Comparison of ENCODE assay signal across 8 mouse cellular contexts in genomic region chr9:106147851-106148431, GRCm38 (mm10). TPM values are rescaled to one million over a fixed set of nuclear protein-coding genes. Genes with fewer than 3 reads are reported as not detected.
DNase-seq lines count a peak whose midpoint lies in the region; ATAC-seq and TF ChIP-seq lines count a peak whose summit lies in the region.

No protein-coding gene starts in this region.

- H3K9me3 ChIP-seq in hindbrain, postnatal 0 days (ENCODE audit: low read length), result no peaks in the 10 kb centered on the region
- H3K9me3 ChIP-seq in midbrain, embryonic 15.5 days, result no peaks in the 10 kb centered on the region

- 0 out of 2 replicates have a peak, but pooled peaks have one; percentile 3 for ATAC-seq in common myeloid progenitor, adult 5-6 weeks (replicated peaks; ENCODE audit: low read depth, poor library complexity, severe bottlenecking)
- ATAC-seq in hindbrain, postnatal 0 days, result peak; percentile 46
- ATAC-seq in midbrain, embryonic 15.5 days (replicated peaks), result peak; percentile 67
- no peak for ATAC-seq in granulocyte monocyte progenitor cell, adult 5-6 weeks (replicated peaks; ENCODE audit: poor library complexity, severe bottlenecking)

- H3K4me3 ChIP-seq in hindbrain, postnatal 0 days (ENCODE audit: low read length), result peak overlapping the region; percentile 58
- peak overlapping the region; percentile 66 for H3K4me3 ChIP-seq in midbrain, embryonic 15.5 days

- H3K27me3 ChIP-seq in hindbrain, postnatal 0 days (ENCODE audit: insufficient read depth, low read length), result no peaks in the 10 kb centered on the region
- H3K27me3 ChIP-seq in midbrain, embryonic 15.5 days (replicated peaks), result no peaks in the 10 kb centered on the region

- WGBS in hindbrain, postnatal 0 days, result 4% methylated on average over 10 of the region's 10 CpGs
- WGBS in midbrain, embryonic 15.5 days, result under 1% methylated on average over 10 of the region's 10 CpGs

- H3K27ac ChIP-seq in hindbrain, postnatal 0 days, result peak overlapping the region; percentile 80
- H3K27ac ChIP-seq in midbrain, embryonic 15.5 days, result peak overlapping the region; percentile 96

- H3K4me1 ChIP-seq in hindbrain, postnatal 0 days (ENCODE audit: insufficient read depth, low read length), result 0 out of 2 replicates have a peak, but pooled peaks cover 5% of the 10 kb centered on the region
- peaks cover 39% of the 10 kb centered on the region for H3K4me1 ChIP-seq in midbrain, embryonic 15.5 days

- H3K4me2 ChIP-seq in hindbrain, postnatal 0 days (ENCODE audit: low read depth, low read length), result peak overlapping the region; percentile 59
- H3K4me2 ChIP-seq in midbrain, embryonic 15.5 days, result peak overlapping the region; percentile 68

- H3K36me3 ChIP-seq in hindbrain, postnatal 0 days (ENCODE audit: insufficient read depth, low read length), result no peaks in the 10 kb centered on the region
- H3K36me3 ChIP-seq in midbrain, embryonic 15.5 days (replicated peaks), result no peaks in the 10 kb centered on the region

- TF ChIP-seq CTCF in hindbrain, postnatal 0 days (IDR thresholded peaks at IDR 0.05; ENCODE audit: low read depth), result peak; percentile 16; the same call in 1 of the 2 replicates

- peak; percentile 42 for DNase-seq in embryo, embryonic 11 days
- no peak for DNase-seq in embryo, embryonic 9.5 days (ENCODE audit: extremely low spot score)
- DNase-seq in hindbrain, postnatal 0 days (ENCODE audit: low spot score), result no peak
- DNase-seq in layer of hippocampus, adult 9-10 months (ENCODE audit: low spot score), result no peak
- no peak for DNase-seq in layer of hippocampus, postnatal 25 days (ENCODE audit: extremely low spot score in 1 of 2, low spot score in 1 of 2)

- H3K9ac ChIP-seq in hindbrain, postnatal 0 days (replicated peaks; ENCODE audit: low read length), result peak overlapping the region; percentile 74
- H3K9ac ChIP-seq in midbrain, embryonic 15.5 days, result peak overlapping the region; percentile 100

RNA-seq across cellular contexts. Expression of gene Glyctk, which starts 10.0 kb away (rescaled TPM):
- total RNA-seq in common myeloid progenitor, adult 5-6 weeks (2017), result 2.4 and 3.2 TPM in 2 replicates
- 1.3 and 1.8 TPM in 2 replicates for total RNA-seq in hindbrain, postnatal 0 days (2014; rRNA removed)
- 1.2 and 1.7 TPM in 2 replicates for polyA plus RNA-seq in hindbrain, postnatal 0 days (2015; fragmentation: Nextera tagmentation; extraction: Ambion mirVana)
- polyA plus RNA-seq in midbrain, embryonic 15.5 days (2015; fragmentation: Nextera tagmentation; extraction: Ambion mirVana), result 4.5 and 4.9 TPM in 2 replicates
- 0.26 TPM in 1 of 2 replicates, not detected in the other for total RNA-seq in granulocyte monocyte progenitor cell, adult 5-6 weeks (2014; fragmentation: Nextera tagmentation)
- 0.56 and 2.6 TPM in 2 replicates for total RNA-seq in granulocyte monocyte progenitor cell, adult 5-6 weeks (2017)
- total RNA-seq in layer of hippocampus, postnatal 25 days (2021), result 1 to 10 TPM; 3.1 to 3.3 TPM

RNA-seq across cellular contexts. Expression of gene Wdr82, which starts 22.8 kb away (rescaled TPM):
- total RNA-seq in common myeloid progenitor, adult 5-6 weeks (2017), result 82.8 and 88.2 TPM in 2 replicates
- total RNA-seq in hindbrain, postnatal 0 days (2014; rRNA removed), result 240 and 243 TPM in 2 replicates
- 29.1 and 32.6 TPM in 2 replicates for polyA plus RNA-seq in hindbrain, postnatal 0 days (2015; fragmentation: Nextera tagmentation; extraction: Ambion mirVana)
- polyA plus RNA-seq in midbrain, embryonic 15.5 days (2015; fragmentation: Nextera tagmentation; extraction: Ambion mirVana), result 40.5 and 41.1 TPM in 2 replicates
- total RNA-seq in granulocyte monocyte progenitor cell, adult 5-6 weeks (2014; fragmentation: Nextera tagmentation), result 59.4 and 68.2 TPM in 2 replicates
- total RNA-seq in granulocyte monocyte progenitor cell, adult 5-6 weeks (2017), result 68.6 and 86.0 TPM in 2 replicates
- 100 to 1,000 TPM; 132 to 141 TPM for total RNA-seq in layer of hippocampus, postnatal 25 days (2021)

RNA-seq across cellular contexts. Expression of gene Col6a4, which starts 51.4 kb away (rescaled TPM):
- total RNA-seq in common myeloid progenitor, adult 5-6 weeks (2017), result not detected in 2 replicates
- 0.54 and 1.3 TPM in 2 replicates for total RNA-seq in hindbrain, postnatal 0 days (2014; rRNA removed)
- polyA plus RNA-seq in hindbrain, postnatal 0 days (2015; fragmentation: Nextera tagmentation; extraction: Ambion mirVana), result 0.73 and 1.0 TPM in 2 replicates
- 1.8 TPM in 2 replicates for polyA plus RNA-seq in midbrain, embryonic 15.5 days (2015; fragmentation: Nextera tagmentation; extraction: Ambion mirVana)
- not detected in 2 replicates for total RNA-seq in granulocyte monocyte progenitor cell, adult 5-6 weeks (2014; fragmentation: Nextera tagmentation)
- total RNA-seq in granulocyte monocyte progenitor cell, adult 5-6 weeks (2017), result not detected in 2 replicates
- 1 to 10 TPM in 1 of 2 experiments, under 1 TPM in 1; 0.91 to 1.9 TPM for total RNA-seq in layer of hippocampus, postnatal 25 days (2021)

RNA-seq across cellular contexts. Expression of gene Ppm1m, which starts 51.6 kb away (rescaled TPM):
- total RNA-seq in common myeloid progenitor, adult 5-6 weeks (2017), result 9.4 and 14.7 TPM in 2 replicates
- 19.0 and 23.3 TPM in 2 replicates for total RNA-seq in hindbrain, postnatal 0 days (2014; rRNA removed)
- polyA plus RNA-seq in hindbrain, postnatal 0 days (2015; fragmentation: Nextera tagmentation; extraction: Ambion mirVana), result 18.5 and 21.2 TPM in 2 replicates
- 17.2 and 20.5 TPM in 2 replicates for polyA plus RNA-seq in midbrain, embryonic 15.5 days (2015; fragmentation: Nextera tagmentation; extraction: Ambion mirVana)
- total RNA-seq in granulocyte monocyte progenitor cell, adult 5-6 weeks (2014; fragmentation: Nextera tagmentation), result 34.1 and 42.6 TPM in 2 replicates
- total RNA-seq in granulocyte monocyte progenitor cell, adult 5-6 weeks (2017), result 12.5 and 23.4 TPM in 2 replicates
- total RNA-seq in layer of hippocampus, postnatal 25 days (2021), result 10 to 100 TPM; 15.6 to 16.6 TPM

RNA-seq across cellular contexts. Expression of gene Twf2, which starts 55.0 kb away (rescaled TPM):
- total RNA-seq in common myeloid progenitor, adult 5-6 weeks (2017), result 42.5 and 44.4 TPM in 2 replicates
- 57.4 and 72.6 TPM in 2 replicates for total RNA-seq in hindbrain, postnatal 0 days (2014; rRNA removed)
- 42.0 and 43.9 TPM in 2 replicates for polyA plus RNA-seq in hindbrain, postnatal 0 days (2015; fragmentation: Nextera tagmentation; extraction: Ambion mirVana)
- polyA plus RNA-seq in midbrain, embryonic 15.5 days (2015; fragmentation: Nextera tagmentation; extraction: Ambion mirVana), result 51.8 and 55.8 TPM in 2 replicates
- 79.7 and 84.8 TPM in 2 replicates for total RNA-seq in granulocyte monocyte progenitor cell, adult 5-6 weeks (2014; fragmentation: Nextera tagmentation)
- 81.4 and 87.5 TPM in 2 replicates for total RNA-seq in granulocyte monocyte progenitor cell, adult 5-6 weeks (2017)
- total RNA-seq in layer of hippocampus, postnatal 25 days (2021), result 10 to 100 TPM; 52.3 to 57.2 TPM
